Mouse (Mus musculus) midbrain, embryonic 15.5 days (tissue): ENCODE data around the gene Gm20403. TPM values are rescaled to one million over a fixed set of nuclear protein-coding genes. Genes with fewer than 3 reads are reported as not detected.
A peak's percentile ranks its signal among the peaks of the same experiment; 100 is the strongest.

Experiments
- ATAC-seq: fragments of 200-750 bp; cut with Nextera tagmentation; replicated peaks from 2 replicates; pipeline ENCODE4 v1.8.0; 2017; ENCODE audit warnings: moderate TSS enrichment
- H3K27ac ChIP-seq: fragments of 300-500 bp; sonication (generic); 2 replicates; pipeline ENCODE4 v1.5.1; 2015; ENCODE audit warnings: mild to moderate bottlenecking, inconsistent platforms
- H3K27me3 ChIP-seq: fragments of 300-500 bp; sonication (generic); replicated peaks from 2 replicates; pipeline ENCODE4 v1.6.1; 2015; ENCODE audit warnings: inconsistent platforms
- H3K36me3 ChIP-seq: fragments of 300-500 bp; sonication (generic); replicated peaks from 2 replicates; pipeline ENCODE4 v1.6.1; 2015; ENCODE audit warnings: inconsistent platforms
- H3K4me1 ChIP-seq: fragments of 300-500 bp; sonication (generic); 2 replicates; pipeline ENCODE4 v1.6.1; 2015; ENCODE audit warnings: inconsistent platforms
- H3K4me2 ChIP-seq: fragments of 300-500 bp; sonication (generic); 2 replicates; pipeline ENCODE4 v1.6.1; 2015; ENCODE audit warnings: inconsistent platforms, mild to moderate bottlenecking, moderate library complexity
- H3K4me3 ChIP-seq: fragments of 300-500 bp; sonication (generic); 2 replicates; pipeline ENCODE4 v1.5.1; 2015; ENCODE audit warnings: mild to moderate bottlenecking, inconsistent platforms
- H3K9ac ChIP-seq: fragments of 300-500 bp; sonication (generic); 2 replicates; pipeline ENCODE4 v1.6.1; 2015; ENCODE audit warnings: mild to moderate bottlenecking, inconsistent platforms
- H3K9me3 ChIP-seq: fragments of 300-500 bp; sonication (generic); 2 replicates; pipeline ENCODE4 v1.6.1; 2016; ENCODE audit warnings: inconsistent platforms
- WGBS: fragments of 180-500 bp; shearing (Covaris S2); methylation state at CpG from one replicate; pipeline ENCODE4 v1.1.7; 2015; ENCODE audit warnings: mixed read lengths; 5-methylcytosine and 5-hydroxymethylcytosine counted together
- polyA plus RNA-seq: library from polyadenylated mRNA; unstranded; fragments of >200 nt; fragmentation: Nextera tagmentation; extraction: Ambion mirVana; gene quantifications from 2 replicates; pipeline ENCODE4 v1.2.1, GENCODE M21; 2015

Gene Gm20403
- polyA plus RNA-seq, 1 experiment from 2014 or later = not detected

GRCm38 (mm10) chr12:54985257-54986051 lies 875 bp downstream of the Gm20403 start:
- H3K27ac ChIP-seq = peak overlapping the region; percentile 79
- H3K4me1 ChIP-seq = peaks cover 13% of the 10 kb centered on the region
- no peaks in the 10 kb centered on the region for H3K27me3 ChIP-seq
- under 1% methylated on average over 102 of the region's 117 CpGs for WGBS
- no peaks in the 10 kb centered on the region for H3K9me3 ChIP-seq
- ATAC-seq = peak; percentile 71
- peak overlapping the region; percentile 95 for H3K4me3 ChIP-seq
- peak overlapping the region; percentile 98 for H3K4me2 ChIP-seq
- H3K36me3 ChIP-seq = no peaks in the 10 kb centered on the region
- H3K9ac ChIP-seq = peak overlapping the region; percentile 71

GRCm38 (mm10) chr12:54984701-54985256 lies 1.6 kb downstream of the Gm20403 start:
- peak overlapping the region; percentile 71 for H3K9ac ChIP-seq
- no peaks in the 10 kb centered on the region for H3K27me3 ChIP-seq
- H3K27ac ChIP-seq = peak overlapping the region; percentile 79
- peak overlapping the region; percentile 95 for H3K4me3 ChIP-seq
- WGBS = under 1% methylated on average over 42 of the region's 42 CpGs
- ATAC-seq = peak; percentile 78
- H3K4me1 ChIP-seq = peaks cover 13% of the 10 kb centered on the region
- no peaks in the 10 kb centered on the region for H3K9me3 ChIP-seq
- H3K4me2 ChIP-seq = peak overlapping the region; percentile 98
- H3K36me3 ChIP-seq = no peaks in the 10 kb centered on the region

GRCm38 (mm10) chr12:54982935-54983715 lies 3.2 kb downstream of the Gm20403 start:
- H3K36me3 ChIP-seq = no peaks in the 10 kb centered on the region
- H3K4me2 ChIP-seq = no peak overlapping the region
- no peak for ATAC-seq
- WGBS = 71% methylated on average over 7 of the region's 7 CpGs
- no peak overlapping the region for H3K27ac ChIP-seq
- no peak overlapping the region for H3K9ac ChIP-seq
- peaks cover 13% of the 10 kb centered on the region for H3K4me1 ChIP-seq
- no peaks in the 10 kb centered on the region for H3K9me3 ChIP-seq
- H3K27me3 ChIP-seq = no peaks in the 10 kb centered on the region
- no peak overlapping the region for H3K4me3 ChIP-seq

- no peaks in the 10 kb centered on the region for H3K36me3 ChIP-seq
- no peak for ATAC-seq
- H3K9ac ChIP-seq = no peak overlapping the region
- 64% methylated on average over 6 of the region's 6 CpGs for WGBS
- no peaks in the 10 kb centered on the region for H3K27me3 ChIP-seq
- no peak overlapping the region for H3K4me2 ChIP-seq
- no peak overlapping the region for H3K27ac ChIP-seq
- no peak overlapping the region for H3K4me3 ChIP-seq
- no peaks in the 10 kb centered on the region for H3K9me3 ChIP-seq
- H3K4me1 ChIP-seq = peaks cover 13% of the 10 kb centered on the region
These were observed 4.4 kb downstream of the Gm20403 start for GRCm38 (mm10) chr12:54981962-54982361.

- Histone ChIP-seq H3K4me3 (no peak overlapping the region), H3K27ac (no peak overlapping the region), H3K4me1 (peaks cover 10% of the 10 kb centered on the region), H3K36me3 (no peaks in the 10 kb centered on the region), H3K9me3 (no peaks in the 10 kb centered on the region), H3K9ac (no peak overlapping the region), H3K27me3 (no peaks in the 10 kb centered on the region), H3K4me2 (no peak overlapping the region)
- no peak for ATAC-seq
- WGBS = 79% methylated on average over 5 of the region's 5 CpGs
These were observed 5.4 kb downstream of the Gm20403 start for GRCm38 (mm10) chr12:54980939-54981338.

- H3K27me3 ChIP-seq = no peaks in the 10 kb centered on the region
- ATAC-seq = no peak
- no peak overlapping the region for H3K4me3 ChIP-seq
- no peaks in the 10 kb centered on the region for H3K9me3 ChIP-seq
- WGBS = 89% methylated on average over 6 of the region's 6 CpGs
- H3K4me2 ChIP-seq = no peak overlapping the region
- H3K4me1 ChIP-seq = peaks cover 10% of the 10 kb centered on the region
- no peak overlapping the region for H3K9ac ChIP-seq
- H3K36me3 ChIP-seq = no peaks in the 10 kb centered on the region
- H3K27ac ChIP-seq = no peak overlapping the region
These were observed 5.8 kb downstream of the Gm20403 start for GRCm38 (mm10) chr12:54980532-54980931.

- ATAC-seq = no peak
- Histone ChIP-seq H3K9ac (no peak overlapping the region), H3K4me2 (no peak overlapping the region), H3K4me3 (no peak overlapping the region), H3K27me3 (no peaks in the 10 kb centered on the region), H3K27ac (no peak overlapping the region), H3K4me1 (no peaks in the 10 kb centered on the region), H3K9me3 (no peaks in the 10 kb centered on the region), H3K36me3 (no peaks in the 10 kb centered on the region)
- WGBS = 82% methylated on average over 3 of the region's 3 CpGs
These were observed 17.3 kb downstream of the Gm20403 start for GRCm38 (mm10) chr12:54969033-54969432.

GRCm38 (mm10) chr12:54965532-54966160 lies 20.7 kb downstream of the Gm20403 start:
- H3K9me3 ChIP-seq = no peaks in the 10 kb centered on the region
- no peak overlapping the region for H3K9ac ChIP-seq
- no peaks in the 10 kb centered on the region for H3K36me3 ChIP-seq
- no peaks in the 10 kb centered on the region for H3K4me1 ChIP-seq
- no peaks in the 10 kb centered on the region for H3K27me3 ChIP-seq
- WGBS = 96% methylated on average over 4 of the region's 4 CpGs
- no peak overlapping the region for H3K4me2 ChIP-seq
- no peak overlapping the region for H3K27ac ChIP-seq
- no peak overlapping the region for H3K4me3 ChIP-seq
- ATAC-seq = no peak

GRCm38 (mm10) chr12:54959569-54959968 lies 26.8 kb downstream of the Gm20403 start:
- Histone ChIP-seq H3K27ac (no peak overlapping the region), H3K36me3 (no peaks in the 10 kb centered on the region), H3K9me3 (no peaks in the 10 kb centered on the region), H3K4me1 (no peaks in the 10 kb centered on the region), H3K9ac (no peak overlapping the region), H3K27me3 (no peaks in the 10 kb centered on the region), H3K4me3 (no peak overlapping the region), H3K4me2 (no peak overlapping the region)
- ATAC-seq = no peak
- 73% methylated on average over 2 of the region's 2 CpGs for WGBS

GRCm38 (mm10) chr12:54956974-54957373 lies 29.4 kb downstream of the Gm20403 start:
- H3K4me1 ChIP-seq = no peaks in the 10 kb centered on the region
- no peaks in the 10 kb centered on the region for H3K27me3 ChIP-seq
- ATAC-seq = no peak
- no peak overlapping the region for H3K4me3 ChIP-seq
- H3K4me2 ChIP-seq = no peak overlapping the region
- no peak overlapping the region for H3K27ac ChIP-seq
- H3K9ac ChIP-seq = no peak overlapping the region
- no peaks in the 10 kb centered on the region for H3K9me3 ChIP-seq
- WGBS = 95% methylated on average over 2 of the region's 2 CpGs
- no peaks in the 10 kb centered on the region for H3K36me3 ChIP-seq

- 90% methylated on average over 4 of the region's 4 CpGs for whole genome bisulfite sequencing
- Histone ChIP-seq H3K4me3 (no peak overlapping the region), H3K27me3 (no peaks in the 10 kb centered on the region), H3K4me1 (no peaks in the 10 kb centered on the region), H3K4me2 (no peak overlapping the region), H3K36me3 (no peaks in the 10 kb centered on the region), H3K27ac (no peak overlapping the region), H3K9ac (no peak overlapping the region), H3K9me3 (no peaks in the 10 kb centered on the region)
- no peak for ATAC-seq
These were observed 29.9 kb downstream of the Gm20403 start for GRCm38 (mm10) chr12:54956457-54956856.

GRCm38 (mm10) chr12:54946116-54946515 lies 40.2 kb downstream of the Gm20403 start:
- WGBS = 86% methylated on average over 6 of the region's 6 CpGs
- H3K9ac ChIP-seq = no peak overlapping the region
- H3K4me1 ChIP-seq = no peaks in the 10 kb centered on the region
- no peak for ATAC-seq
- no peak overlapping the region for H3K4me3 ChIP-seq
- no peaks in the 10 kb centered on the region for H3K27me3 ChIP-seq
- H3K9me3 ChIP-seq = no peaks in the 10 kb centered on the region
- no peak overlapping the region for H3K27ac ChIP-seq
- no peak overlapping the region for H3K4me2 ChIP-seq
- no peaks in the 10 kb centered on the region for H3K36me3 ChIP-seq
